Mouse (Mus musculus) urinary bladder, postnatal 4 days (tissue): ENCODE results near the gene Tspan18.

Experiments used
- DNase-seq, 2 experiments: peaks; one replicate each; pipeline ENCODE4 v3.0.0; 2021 to 2022; ENCODE audit warnings: low spot score in 2 of 2

Gene Tspan18

DNA sequence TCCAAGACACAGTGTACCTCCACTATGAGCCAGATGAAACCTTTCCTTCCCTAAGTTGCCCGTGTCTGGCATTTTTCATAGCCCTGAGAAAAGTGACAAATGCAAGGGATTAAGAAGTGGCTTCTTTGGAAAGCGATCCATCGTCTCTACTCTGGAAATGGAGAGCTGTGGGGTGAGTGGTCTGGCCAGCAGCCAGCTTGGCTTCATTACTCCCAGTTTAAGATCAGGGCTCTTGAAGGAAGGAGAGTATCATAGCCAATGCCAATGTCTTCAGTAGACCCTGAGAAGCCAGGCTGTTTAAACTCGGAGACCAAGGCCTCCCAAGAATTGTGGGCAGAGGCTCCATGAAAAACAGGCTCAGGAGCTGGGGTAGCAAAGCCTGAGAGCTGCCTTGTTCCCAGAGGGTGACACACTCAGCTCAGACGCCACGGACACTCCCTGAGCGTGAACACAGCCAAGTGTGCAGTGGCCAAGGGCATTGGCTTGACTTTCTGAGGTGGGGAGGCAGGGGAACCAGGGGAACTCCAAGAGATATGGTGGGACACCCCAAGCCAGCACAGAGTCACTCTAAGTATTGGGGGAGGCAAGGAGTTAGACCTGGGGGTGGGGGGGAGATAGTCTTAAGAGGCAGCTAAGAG lies 115.8 kb downstream of the Tspan18 start:
- DNase-seq: no peak

DNA sequence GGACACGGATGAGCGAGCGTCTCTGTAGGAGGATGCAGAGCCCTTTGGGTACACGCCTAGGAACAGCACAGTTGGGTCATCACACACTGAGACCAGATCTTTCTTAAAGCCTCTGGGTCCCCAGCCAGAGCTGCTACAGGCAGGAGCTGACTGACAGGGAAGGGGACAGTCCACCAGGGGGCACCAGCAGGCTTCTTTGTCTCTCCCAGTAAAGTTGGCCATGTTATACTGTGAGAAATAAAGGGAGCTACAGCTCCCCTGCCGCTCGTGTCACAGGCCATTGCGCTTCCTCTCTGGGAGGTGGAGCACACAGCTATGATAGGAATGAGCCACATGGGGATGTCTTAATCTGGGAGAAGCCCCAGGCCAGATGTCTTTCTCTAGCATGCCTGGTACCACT lies 117.3 kb downstream of the Tspan18 start:
- peak; percentile 80 to 90 for DNase-seq

DNA sequence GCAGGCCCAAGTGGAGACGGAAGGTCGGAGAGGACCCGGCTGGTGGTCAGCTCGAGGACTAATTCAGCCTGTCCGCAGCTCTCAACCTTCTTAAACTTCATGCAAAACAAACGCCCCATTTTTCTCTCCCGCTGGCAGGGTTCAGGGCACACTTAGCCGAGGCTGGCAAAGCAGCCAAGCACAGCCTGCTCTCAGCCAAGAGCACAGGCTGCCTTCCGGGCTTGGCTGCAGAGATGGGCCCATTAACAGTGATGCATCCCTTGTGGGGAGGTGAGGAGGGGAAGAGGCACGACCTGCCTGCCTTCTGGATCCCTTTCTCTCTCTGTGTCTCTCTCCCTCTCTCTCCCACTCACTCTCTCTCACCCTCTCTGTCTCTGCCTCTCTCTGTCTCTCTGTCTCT lies 118.5 kb downstream of the Tspan18 start:
- no peak for DNase-seq

DNA sequence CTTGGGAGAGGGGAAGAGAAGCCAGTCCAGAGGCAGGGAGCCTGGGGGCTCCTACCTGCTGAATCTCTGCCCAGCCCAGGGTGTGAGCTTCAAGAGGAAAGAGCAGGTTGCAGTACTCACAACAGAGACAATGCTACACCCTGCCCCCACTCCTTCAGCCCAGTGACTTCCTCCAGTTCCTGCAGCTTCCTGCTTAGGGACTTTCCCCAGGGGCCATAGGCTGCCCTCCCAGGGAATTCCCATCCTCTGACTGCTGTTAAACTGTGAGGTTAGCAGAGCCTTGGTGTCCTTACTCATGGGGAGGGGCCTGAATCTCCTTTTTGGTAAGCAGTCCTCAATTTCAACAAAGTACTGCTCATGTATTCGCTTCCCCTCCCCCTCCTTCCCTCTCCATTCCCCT lies 120.1 kb downstream of the Tspan18 start:
- DNase-seq: no peak

DNA sequence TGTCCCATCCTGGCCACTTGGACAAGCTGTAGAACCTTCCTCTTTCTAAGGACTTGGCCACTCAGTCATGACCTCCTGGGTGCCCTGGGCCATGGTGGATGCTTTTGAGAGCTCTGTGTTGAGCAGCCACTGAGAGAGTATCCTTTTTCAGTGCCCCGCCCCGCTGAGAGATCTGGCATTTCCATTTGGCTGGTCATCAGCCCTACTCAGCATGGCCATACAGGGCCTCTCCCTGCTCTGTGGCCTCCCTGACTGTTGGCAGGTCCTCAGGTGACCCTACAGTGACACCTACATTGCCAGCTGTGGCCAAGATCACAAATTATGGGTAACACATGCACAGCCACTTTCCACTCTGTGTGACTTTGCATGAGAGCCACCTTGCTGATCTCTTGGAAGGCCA lies 121.4 kb downstream of the Tspan18 start:
- DNase-seq: no peak

DNA sequence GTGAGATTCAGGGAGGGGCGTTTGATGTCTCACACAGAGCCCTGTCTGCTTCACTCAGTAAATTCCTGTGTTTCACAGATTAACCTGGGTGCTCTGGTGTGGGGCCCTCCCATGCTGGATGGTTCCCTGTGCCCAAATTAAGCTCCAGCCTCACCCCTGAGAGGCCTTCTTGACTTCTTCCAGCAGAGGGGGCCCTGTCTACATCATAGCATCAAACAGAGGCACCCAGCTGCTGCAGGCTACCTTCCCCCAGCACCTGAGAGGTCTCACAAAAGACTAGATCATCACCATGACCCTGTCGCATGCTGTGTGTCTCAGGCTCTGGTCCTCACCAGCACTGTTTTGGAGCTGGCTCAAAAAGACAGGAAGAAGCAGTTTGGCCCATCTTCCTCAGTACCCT lies 121.9 kb downstream of the Tspan18 start:
- DNase-seq: no peak

DNA sequence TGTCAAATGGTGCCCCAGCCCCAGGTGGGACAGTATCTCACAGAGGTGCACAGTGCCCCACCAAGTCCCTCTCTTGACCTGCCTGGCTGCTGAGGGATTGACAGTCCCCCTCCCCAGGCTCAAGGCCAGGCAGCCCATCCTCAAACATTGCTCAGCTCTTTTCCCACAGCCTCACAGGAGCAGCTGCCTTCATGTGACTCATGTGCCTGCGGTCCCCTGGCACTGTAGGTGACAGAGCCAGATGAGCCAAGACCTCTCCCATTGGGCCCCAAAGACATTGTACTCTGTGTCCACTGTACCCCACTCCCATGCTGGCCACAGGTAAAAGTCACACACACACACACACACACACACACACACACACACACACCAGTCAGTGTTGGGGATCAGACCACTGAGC lies 128.2 kb downstream of the Tspan18 start:
- DNase-seq: no peak

DNA sequence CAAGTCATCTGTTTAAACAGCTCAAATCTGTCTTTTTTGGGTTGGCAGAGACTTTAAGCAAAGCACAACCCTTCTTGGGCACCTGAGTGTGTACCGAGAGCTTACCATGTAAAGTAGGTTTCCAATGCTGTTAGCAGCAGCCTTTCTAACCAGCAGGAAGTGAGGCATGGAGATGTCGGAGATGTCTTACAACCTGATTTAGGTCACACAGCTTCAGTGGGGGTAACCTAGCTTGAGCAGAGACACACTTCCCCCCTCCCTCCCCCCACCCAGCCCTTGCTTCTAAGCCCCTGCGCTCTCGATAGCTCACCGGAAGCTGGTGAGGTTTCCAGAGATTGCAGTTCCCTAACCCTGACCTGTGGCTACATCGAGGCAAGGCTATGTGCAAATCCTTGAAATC lies 129.7 kb downstream of the Tspan18 start:
- DNase-seq: no peak

DNA sequence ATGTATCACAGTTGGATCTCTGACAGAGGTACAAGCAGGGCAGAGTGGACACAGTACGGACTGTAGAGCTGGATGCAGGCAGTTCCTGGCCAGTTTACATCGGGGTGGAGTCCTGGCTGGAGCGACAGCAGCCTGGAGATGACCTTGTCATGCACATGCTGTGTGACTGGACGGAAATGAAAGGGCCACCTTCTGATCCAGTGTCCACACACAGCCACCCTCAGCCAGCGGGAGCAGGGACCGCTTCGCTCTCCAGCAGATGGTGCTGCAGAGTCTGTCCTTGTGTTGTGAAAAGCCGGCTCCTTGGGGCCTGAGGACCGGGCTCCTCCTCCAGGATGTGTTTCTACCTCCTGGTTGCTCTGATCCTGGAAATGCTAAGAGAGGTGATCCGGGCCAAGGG lies 130.6 kb downstream of the Tspan18 start:
- DNase-seq: no peak

DNA sequence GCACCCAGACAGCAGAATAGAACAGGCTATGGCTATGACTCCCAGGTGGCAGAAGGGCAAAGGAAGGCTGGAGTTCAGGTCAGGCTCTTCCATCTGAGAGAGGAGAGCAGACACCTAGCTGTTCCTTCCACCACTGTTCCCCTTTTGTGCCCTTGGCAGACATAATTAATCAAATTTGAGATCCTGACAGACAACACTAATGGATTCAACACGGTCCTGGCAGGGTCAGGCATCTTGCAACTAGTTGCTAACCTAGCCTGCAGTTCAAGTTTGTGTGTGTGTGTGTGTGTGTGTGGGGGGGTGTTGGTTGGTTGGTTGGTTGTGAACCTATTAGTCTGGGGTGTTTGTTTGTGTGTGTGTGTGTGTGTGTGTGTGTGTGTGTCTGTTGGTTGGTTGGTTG lies 131.5 kb downstream of the Tspan18 start:
- DNase-seq: no peak

DNA sequence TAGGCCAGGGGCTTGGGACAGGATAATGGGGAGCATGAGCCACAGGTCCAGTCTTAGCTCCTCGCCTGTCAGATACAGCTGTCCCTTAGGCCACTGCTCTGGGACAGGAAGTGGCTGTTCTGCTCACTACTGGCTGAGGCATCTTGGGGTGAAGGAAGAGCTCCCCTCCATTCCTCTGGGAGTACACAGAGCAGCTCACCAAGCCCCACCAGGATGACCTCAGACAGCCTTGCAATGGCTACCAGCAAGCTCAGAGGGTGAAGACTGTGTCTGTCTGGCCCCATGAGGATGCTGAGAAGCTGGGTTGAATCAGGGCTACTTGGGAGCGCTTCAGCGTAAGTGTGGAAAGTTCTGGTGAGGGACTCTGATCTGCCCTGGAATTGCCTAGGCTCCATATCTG lies 132.3 kb downstream of the Tspan18 start:
- no peak for DNase-seq

DNA sequence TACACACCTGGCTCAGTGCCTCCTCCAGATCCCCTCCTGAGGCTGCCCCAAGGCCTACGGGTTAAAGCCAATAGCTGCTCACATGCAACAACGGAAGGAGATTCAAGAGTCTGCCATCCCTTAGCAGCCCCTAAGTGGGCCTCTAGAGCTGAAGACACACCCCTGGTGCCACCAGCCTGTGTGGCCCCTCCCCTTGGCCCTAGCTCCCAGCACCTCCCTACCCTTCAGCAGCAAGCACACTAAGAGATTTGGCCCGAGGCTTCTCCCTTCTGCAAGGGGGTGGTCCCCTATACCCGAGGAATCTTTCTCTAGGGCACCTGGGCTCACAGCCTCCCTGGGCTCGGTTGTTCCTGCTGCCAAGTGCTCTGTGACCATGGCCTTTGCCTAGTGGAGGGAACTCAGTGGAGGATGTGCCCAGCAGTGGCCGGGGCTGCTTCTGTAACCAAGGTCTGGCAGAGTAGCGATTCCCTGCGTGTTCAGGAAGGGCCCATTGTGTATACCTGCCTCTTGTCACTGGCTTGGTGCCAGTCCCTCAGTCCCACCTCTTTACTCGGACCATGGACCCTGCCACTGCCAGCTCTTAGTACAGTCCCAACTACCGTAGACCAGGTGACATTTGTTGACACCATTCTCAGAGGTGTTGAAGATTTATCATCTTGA lies 133.5 kb downstream of the Tspan18 start:
- DNase-seq: no peak

DNA sequence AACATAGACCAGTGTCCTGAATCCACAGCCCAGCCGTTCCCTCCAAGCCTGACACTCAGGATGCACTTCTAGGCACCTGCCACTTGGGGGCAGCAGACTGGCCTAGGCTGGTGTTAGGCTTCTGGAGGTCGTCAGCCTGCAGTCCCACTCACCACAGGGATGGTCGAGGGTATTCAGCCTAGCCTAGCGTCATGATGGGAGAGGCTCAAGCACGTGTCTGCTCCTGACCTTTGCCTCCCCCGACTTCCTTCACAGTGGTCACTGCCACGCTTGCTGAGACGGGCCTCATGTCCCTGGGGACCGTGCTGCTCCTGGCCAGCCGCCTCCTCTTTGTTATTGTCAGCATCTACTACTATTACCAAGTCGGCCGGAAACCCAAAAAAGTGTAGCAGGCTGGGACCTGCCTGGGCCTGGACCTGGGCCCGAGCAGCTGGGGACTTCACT lies 134.8 kb downstream of the Tspan18 start:
- no peak for DNase-seq

DNA sequence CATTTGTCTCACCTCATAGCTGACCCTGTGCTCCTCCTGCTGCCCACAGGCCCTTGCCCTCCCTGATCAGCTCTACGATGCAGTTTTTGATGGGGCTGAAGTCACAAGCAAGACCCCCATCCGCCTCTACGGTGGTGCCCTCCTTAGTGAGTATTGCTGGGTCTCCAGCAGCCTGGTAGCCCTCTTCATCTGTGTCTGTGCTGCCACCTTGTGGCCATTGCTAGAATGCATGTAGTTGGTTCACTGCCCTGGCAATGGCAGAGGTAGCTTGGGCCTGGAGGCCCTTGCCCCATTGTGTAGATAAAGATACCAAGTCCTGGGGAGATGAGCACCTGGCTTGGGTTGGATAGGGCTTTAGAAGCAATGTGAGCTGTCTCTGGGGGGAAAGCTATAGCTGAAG lies 135.5 kb downstream of the Tspan18 start:
- peak; percentile 78 to 95 for DNase-seq

DNA sequence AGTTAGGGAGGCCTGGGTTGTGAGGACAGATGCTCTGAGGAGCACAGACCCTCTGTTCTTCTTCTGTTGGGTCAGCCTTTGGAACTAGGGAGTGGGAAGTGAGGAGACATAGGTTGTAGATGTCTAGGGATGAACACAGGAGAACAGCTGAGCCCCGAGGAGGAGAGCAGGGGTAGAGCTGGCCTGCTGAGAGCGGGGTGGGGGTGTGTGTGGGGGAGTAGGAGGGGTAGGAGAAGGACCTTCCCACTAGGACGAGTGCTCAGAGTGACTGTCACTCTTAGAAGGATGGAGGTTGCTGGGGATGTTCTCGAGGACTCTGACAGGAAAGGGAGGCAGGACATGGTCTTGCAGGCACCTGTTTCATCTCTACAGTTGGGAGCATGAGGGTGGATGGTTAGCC lies 140.5 kb downstream of the Tspan18 start:
- no peak for DNase-seq

DNA sequence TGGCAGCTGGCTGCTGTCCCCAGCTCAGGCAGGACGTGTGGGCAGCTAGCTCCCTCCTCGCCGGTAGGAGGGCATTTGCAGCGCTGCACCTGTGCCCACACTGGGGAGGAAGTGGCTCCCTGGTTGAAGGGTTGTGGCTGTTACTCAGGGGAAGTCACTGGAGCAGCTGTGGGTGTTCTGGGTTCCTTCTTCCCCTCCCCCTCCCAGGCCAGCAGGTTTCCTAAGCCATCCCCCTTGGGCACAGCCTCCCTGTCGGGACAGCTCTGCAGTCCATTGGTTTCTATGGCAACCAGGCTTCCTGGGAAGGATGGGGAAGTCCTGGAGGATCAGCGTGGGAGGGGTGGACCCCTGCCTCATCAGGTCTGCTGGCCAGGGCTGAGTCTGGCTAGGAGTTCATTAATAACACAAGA lies 141.6 kb downstream of the Tspan18 start:
- no peak for DNase-seq

DNA sequence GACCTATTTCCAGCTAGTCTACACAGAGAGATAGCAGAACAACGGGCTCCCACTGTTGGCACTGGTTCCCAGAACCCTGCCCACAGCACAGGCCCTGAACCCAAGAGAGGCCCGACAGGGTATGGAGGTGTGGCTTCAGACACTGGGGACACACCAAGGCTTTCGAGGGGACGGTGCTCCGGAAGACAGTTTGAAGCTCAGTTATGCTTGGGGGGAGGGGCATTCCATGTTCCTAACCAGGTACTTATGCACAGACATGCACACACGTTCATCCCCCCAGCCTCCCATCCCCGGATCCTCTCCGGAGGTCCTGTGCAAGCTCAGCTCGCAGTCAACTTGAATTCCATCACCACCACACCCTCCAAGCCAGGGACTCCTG lies 142.1 kb downstream of the Tspan18 start:
- no peak for DNase-seq

DNA sequence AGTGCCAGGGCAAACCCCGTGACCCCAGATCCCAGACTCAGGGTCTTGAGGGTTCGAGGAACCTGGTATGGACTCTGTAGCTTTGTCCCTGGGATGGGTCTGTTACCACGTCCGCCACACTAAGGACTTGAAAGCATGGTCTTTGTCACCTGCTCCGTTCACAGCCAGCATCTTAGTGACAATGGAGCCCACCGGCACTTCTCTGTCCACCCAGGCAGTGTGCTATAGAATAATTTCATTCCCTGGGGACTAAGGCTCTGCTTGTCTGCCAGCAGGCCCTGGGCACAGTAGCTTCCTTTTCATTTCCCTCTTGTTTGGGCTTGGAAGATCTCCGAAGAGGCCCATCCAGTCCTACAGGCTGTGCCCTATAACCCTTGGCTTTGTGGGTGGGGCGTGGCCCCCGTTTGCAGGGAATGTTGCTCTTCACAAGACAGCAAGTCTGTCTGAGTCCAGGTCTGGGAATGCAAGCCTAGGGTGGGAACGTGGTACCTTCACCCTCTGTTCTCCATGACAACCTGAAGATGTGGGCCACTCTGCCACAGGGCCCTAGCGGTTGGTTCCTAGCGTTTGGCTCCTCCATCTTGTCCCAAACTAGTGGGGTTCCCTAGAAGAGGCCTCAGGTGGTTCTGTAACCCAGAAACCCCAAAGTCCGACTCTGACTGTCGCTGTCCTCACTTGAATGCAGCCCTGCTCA lies 142.7 kb downstream of the Tspan18 start:
- no peak for DNase-seq

DNA sequence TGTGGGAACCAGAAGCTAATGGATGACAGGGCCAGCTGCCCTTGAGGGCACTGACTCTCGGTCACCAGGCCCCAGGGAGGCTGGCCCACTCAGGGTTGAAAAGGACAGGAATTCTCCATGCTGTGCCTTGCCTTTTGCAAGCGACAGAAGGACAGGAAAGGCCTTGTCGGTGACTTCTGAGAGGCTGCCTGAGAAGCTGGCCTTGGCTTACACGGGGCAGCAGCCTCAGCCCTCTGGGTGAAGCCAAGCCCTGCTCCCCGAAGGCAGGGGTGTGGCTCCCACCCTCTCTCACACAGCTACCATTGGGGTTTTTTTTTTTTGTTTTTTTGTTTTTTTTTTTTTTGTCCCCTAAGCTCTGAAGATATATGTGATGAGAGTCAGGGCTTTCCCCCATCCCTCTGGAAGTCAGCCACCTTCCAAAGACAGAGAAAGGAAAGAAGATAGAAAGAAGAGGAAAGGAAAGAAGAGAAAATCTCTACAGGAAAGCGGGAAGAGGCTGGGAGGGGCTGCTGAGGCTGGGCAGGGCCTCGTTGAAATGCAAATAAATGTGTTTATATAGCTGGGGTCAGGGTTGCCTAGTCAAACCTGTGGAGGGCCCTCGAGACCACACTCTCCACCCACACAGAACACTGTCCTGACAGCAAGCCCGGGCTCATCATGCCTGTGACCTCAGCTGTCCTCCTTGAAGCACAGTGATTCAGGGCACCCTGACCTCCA lies 143.4 kb downstream of the Tspan18 start:
- no peak for DNase-seq

DNA sequence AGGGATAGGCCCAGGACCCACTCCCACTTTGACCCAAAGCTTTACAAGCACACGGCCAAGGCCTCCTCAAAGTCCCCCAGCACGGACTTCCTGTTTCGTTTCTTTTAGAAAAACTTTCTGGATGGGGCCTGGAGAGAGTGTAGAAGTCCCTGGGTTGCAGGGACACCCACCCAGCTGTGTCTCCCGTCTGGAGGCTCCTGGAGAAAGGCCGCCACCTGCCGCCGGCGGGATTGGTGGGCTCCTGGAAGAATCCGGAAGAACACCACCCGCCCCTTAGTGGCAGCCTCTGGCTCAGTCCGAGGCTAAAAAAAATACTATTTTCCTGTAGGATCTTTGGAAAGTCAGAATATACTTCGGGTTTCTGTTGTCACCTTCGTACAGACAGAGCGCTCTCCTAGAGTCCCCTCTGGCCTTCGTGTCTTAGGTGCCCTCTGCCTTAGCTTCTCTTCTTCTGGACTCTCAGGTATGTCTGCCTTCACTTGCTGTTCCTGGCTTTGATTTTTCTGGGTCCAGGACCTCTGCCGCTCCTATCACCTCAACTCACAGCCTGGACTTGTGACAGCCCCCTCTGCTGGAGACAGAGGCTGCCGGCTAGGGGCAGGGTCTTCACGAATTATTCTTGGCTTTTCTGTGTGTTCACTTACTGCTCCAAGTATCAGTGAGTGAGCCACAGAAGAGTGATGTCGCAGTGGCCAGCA lies 145.4 kb downstream of the Tspan18 start:
- no peak for DNase-seq

DNA sequence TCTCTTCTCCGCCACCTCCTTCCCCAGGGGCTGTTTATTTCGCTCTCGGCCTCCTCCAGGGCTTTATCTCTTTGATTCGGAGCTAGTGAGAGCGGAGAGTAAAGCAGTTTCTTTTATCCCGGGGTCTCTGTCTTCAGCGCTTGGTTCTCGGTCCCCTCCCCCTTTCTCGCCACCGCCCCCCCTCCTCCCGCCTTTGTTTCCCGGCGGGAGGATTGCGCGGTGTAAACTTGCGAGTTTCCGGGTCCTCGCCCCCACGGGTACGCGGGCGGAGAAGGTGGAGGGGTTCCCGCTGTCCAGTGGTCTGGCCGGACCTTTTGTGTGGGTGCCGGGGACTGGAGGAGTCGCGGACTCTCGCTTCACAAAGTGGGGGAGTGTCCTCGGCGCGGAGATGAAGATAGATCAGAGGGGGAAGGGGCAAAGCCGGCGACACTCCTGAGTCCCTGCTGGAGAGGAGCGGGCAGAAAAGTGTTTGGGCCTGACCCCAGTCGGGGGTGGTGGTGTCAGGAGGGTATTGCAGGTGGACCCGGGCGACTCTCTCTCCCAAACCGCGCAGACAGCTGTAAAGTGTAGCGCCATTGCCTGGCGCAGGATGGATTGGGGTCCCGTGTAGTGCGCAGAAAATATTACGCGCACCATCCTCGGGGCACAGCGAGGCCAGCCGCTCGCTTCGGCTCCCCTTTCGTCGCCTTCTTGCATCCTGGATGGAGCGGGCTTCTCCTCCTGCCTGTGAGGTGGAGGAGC lies 146.1 kb downstream of the Tspan18 start:
- DNase-seq: no peak
